Mouse (Mus musculus) intestine, embryonic 16.5 days (tissue): ENCODE measurements around the gene Ttc34. TPM values are rescaled to one million over a fixed set of nuclear protein-coding genes. Genes with fewer than 3 reads are reported as not detected.

Experiments
- ATAC-seq: fragments of 200-750 bp; cut with Nextera tagmentation; 2 replicates; pipeline ENCODE4 v1.8.0; 2017; ENCODE audit warnings: moderate TSS enrichment, moderate library complexity
- H3K27ac ChIP-seq: fragments of 300-500 bp; sonication (generic); 2 replicates; pipeline ENCODE4 v1.5.1; 2014; ENCODE audit warnings: mild to moderate bottlenecking, low read length
- H3K27me3 ChIP-seq: fragments of 300-500 bp; sonication (generic); replicated peaks from 2 replicates; pipeline ENCODE4 v1.6.1; 2014; ENCODE audit warnings: low read length, control low read depth, mixed read lengths; ENCODE audit not compliant: control insufficient read depth, insufficient read depth
- H3K36me3 ChIP-seq: fragments of 300-500 bp; sonication (generic); 2 replicates; pipeline ENCODE4 v1.6.1; 2014; ENCODE audit warnings: low read length, control low read depth; ENCODE audit not compliant: control insufficient read depth, insufficient read depth
- H3K4me1 ChIP-seq: fragments of 300-500 bp; sonication (generic); 2 replicates; pipeline ENCODE4 v1.6.1; 2014; ENCODE audit warnings: low read length, control low read depth, mixed read lengths; ENCODE audit not compliant: control insufficient read depth, insufficient read depth
- H3K4me2 ChIP-seq: fragments of 300-500 bp; sonication (generic); 2 replicates; pipeline ENCODE4 v1.6.1; 2014; ENCODE audit warnings: low read depth, low read length, control low read depth
- H3K4me3 ChIP-seq: fragments of 300-500 bp; sonication (generic); 2 replicates; pipeline ENCODE4 v1.5.1; 2014; ENCODE audit warnings: mild to moderate bottlenecking, low read length
- H3K9ac ChIP-seq: fragments of 300-500 bp; sonication (generic); 2 replicates; pipeline ENCODE4 v1.6.1; 2014; ENCODE audit warnings: low read depth, low read length
- H3K9me3 ChIP-seq: fragments of 300-500 bp; sonication (generic); 2 replicates; pipeline ENCODE4 v1.6.1; 2016; ENCODE audit warnings: low read length, control low read depth; ENCODE audit not compliant: control insufficient read depth
- WGBS: fragments of 180-500 bp; shearing (Covaris S2); extraction: QIAGEN DNeasy Blood & Tissue Kit; methylation state at CpG from one replicate; pipeline ENCODE4 v1.1.7; 2014; 5-methylcytosine and 5-hydroxymethylcytosine counted together
- polyA plus RNA-seq: library from polyadenylated mRNA; unstranded; fragments of >200 nt; fragmentation: Nextera tagmentation; extraction: Ambion mirVana; gene quantifications from 2 replicates; pipeline ENCODE4 v1.2.1, GENCODE M21; 2015

Ttc34 gene
- polyA plus RNA-seq, 1 experiment from 2014 or later = 0.12 TPM

DNA sequence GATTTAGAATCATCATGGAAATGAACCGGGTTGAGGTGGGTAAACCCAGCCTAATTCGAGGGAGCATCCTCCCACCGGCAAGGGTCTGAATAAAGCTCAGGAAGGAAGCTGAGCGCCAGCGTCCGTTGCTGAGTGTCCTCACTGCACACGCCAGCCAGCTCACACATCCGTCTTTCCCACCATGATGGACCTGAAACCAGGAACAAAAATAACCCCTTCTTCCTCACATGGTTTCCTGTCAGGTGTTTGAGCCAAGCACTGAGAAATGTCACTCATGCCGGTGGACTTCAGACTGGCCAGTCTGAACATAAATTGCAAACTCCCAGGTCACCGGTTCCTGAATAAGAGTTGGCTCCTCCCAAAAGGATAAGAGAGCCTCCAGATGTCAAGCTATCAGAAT is 78.0 kb downstream of the Ttc34 start:
- no peak overlapping the region for H3K4me3 ChIP-seq
- no peak overlapping the region for H3K9ac ChIP-seq
- ATAC-seq = no peak
- no peaks in the 10 kb centered on the region for H3K27me3 ChIP-seq
- no peaks in the 10 kb centered on the region for H3K36me3 ChIP-seq
- H3K9me3 ChIP-seq = no peaks in the 10 kb centered on the region
- no peak overlapping the region for H3K4me2 ChIP-seq
- H3K27ac ChIP-seq = no peak overlapping the region
- WGBS = 79% methylated on average over 10 of the region's 10 CpGs
- H3K4me1 ChIP-seq = peaks cover 39% of the 10 kb centered on the region

- H3K4me3 ChIP-seq = no peak overlapping the region
- H3K27me3 ChIP-seq = no peaks in the 10 kb centered on the region
- no peak overlapping the region for H3K27ac ChIP-seq
- no peaks in the 10 kb centered on the region for H3K9me3 ChIP-seq
- peak; percentile 14; the same call in 1 of the 2 replicates for ATAC-seq
- no peak overlapping the region for H3K9ac ChIP-seq
- H3K4me2 ChIP-seq = no peak overlapping the region
- 69% methylated on average over 4 of the region's 4 CpGs for WGBS
- peaks cover 26% of the 10 kb centered on the region for H3K4me1 ChIP-seq
- no peaks in the 10 kb centered on the region for H3K36me3 ChIP-seq
These were observed 79.4 kb downstream of the Ttc34 start for GRCm38 (mm10) chr4:154916662-154917061.

Other genes with a start within 250 kb of the Ttc34 start
- 15.2 and 17.6 TPM in 2 replicates for gene Prdm16, start 200.6 kb upstream of the Ttc34 start, polyA plus RNA-seq
- gene Actrt2, start 169.6 kb upstream of the Ttc34 start, polyA plus RNA-seq = not detected in 2 replicates
- gene Mmel1, start 32.1 kb downstream of the Ttc34 start, polyA plus RNA-seq = 0.10 and 0.39 TPM in 2 replicates
- 39.7 and 42.8 TPM in 2 replicates for gene Fam213b, start 61.7 kb downstream of the Ttc34 start, polyA plus RNA-seq
- 2.3 and 3.5 TPM in 2 replicates for gene Tnfrsf14, start 91.1 kb downstream of the Ttc34 start, polyA plus RNA-seq
- 1.3 and 1.4 TPM in 2 replicates for gene Hes5, start 123.5 kb downstream of the Ttc34 start, polyA plus RNA-seq
- 32.4 and 34.2 TPM in 2 replicates for gene Pank4, start 126.7 kb downstream of the Ttc34 start, polyA plus RNA-seq
- 19.8 and 22.9 TPM in 2 replicates for gene Plch2, start 219.3 kb downstream of the Ttc34 start, polyA plus RNA-seq
- gene Pex10, start 229.6 kb downstream of the Ttc34 start, polyA plus RNA-seq = 28.9 and 30.5 TPM in 2 replicates
- 211 and 216 TPM in 2 replicates for gene Rer1, start 248.9 kb downstream of the Ttc34 start, polyA plus RNA-seq
- gene Morn1, start 249.1 kb downstream of the Ttc34 start, polyA plus RNA-seq = 3.6 and 4.3 TPM in 2 replicates